Comparison of ENCODE assay signal across 12 mouse cellular contexts in the genomic region with DNA sequence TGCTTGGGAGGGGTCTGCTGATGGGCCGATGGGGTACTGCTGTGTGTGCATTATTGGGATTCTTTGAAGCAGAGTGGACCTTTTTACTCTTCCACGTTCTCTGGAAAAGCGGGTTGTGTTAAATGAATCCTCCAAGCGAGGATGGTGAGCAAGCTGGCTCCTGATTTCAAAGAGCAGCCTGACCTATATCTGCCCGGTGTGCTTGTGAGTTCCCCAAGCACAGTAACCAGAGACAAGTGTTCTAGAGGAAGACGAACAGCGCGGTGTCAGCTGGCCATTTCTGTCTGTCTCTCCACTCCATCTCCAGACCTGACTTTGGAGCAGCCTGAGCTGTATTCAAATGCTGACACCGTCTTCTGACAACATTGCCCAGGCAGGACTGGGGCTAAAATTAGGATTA.
A peak's percentile ranks its signal among the peaks of the same experiment; 100 is the strongest.
DNase-seq lines count a peak whose midpoint lies in the region; ATAC-seq lines count a peak whose summit lies in the region.
"Had no signal": no experiment of that assay in that cellular context is flagged by ENCODE, and none has a peak within 500 bp of the region (broad histone marks: within the 10 kb centered on the region; RNA-seq: fewer than 3 reads in every experiment).

No protein-coding gene starts in this region.

- H3K4me2 ChIP-seq in heart, embryonic 16.5 days (ENCODE audit: low read depth, low read length), result no peak overlapping the region
- peak overlapping the region; percentile 61 for H3K4me2 ChIP-seq in forebrain, embryonic 15.5 days (replicated peaks)

- H3K36me3 ChIP-seq in heart, embryonic 16.5 days (ENCODE audit: control insufficient read depth, insufficient read depth), result no peaks in the 10 kb centered on the region
- H3K36me3 ChIP-seq in forebrain, embryonic 15.5 days, result no peaks in the 10 kb centered on the region
- H3K36me3 ChIP-seq: limb, embryonic 12.5 days had no signal

- no peaks in the 10 kb centered on the region for H3K9me3 ChIP-seq in heart, embryonic 16.5 days (replicated peaks; ENCODE audit: control insufficient read depth, low read length)
- H3K9me3 ChIP-seq in forebrain, embryonic 15.5 days, result no peaks in the 10 kb centered on the region
- H3K9me3 ChIP-seq: limb, embryonic 12.5 days had no signal

- 0 out of 2 replicates have a peak overlapping the region, but pooled peaks have one; percentile 0 for H3K27ac ChIP-seq in heart, embryonic 16.5 days (ENCODE audit: low read length)
- no peak overlapping the region for H3K27ac ChIP-seq in forebrain, embryonic 15.5 days (replicated peaks)
- H3K27ac ChIP-seq: limb, embryonic 12.5 days had no signal

- peaks cover 53% of the 10 kb centered on the region for H3K4me1 ChIP-seq in heart, embryonic 16.5 days (ENCODE audit: control insufficient read depth, insufficient read depth, low read length)
- H3K4me1 ChIP-seq in forebrain, embryonic 15.5 days, result peaks cover 14% of the 10 kb centered on the region

- H3K9ac ChIP-seq in heart, embryonic 16.5 days (ENCODE audit: low read length), result no peak overlapping the region
- no peak overlapping the region for H3K9ac ChIP-seq in forebrain, embryonic 15.5 days (replicated peaks)
- H3K9ac ChIP-seq: limb, embryonic 12.5 days; liver, postnatal 0 days had no signal

- DNase-seq in heart, postnatal 36 days, result no peak
- peak; percentile 7 for DNase-seq in thymus, postnatal 25 days
- no peak for DNase-seq in thymus, postnatal 4 days
- DNase-seq in adrenal gland, adult 8-10 months, result no peak
- no peak for DNase-seq in frontal cortex, postnatal 14 days (ENCODE audit: low spot score in 2 of 2)
- DNase-seq: liver, postnatal 0 days; right cerebral cortex, postnatal 25 days had no signal

- no peaks in the 10 kb centered on the region for H3K27me3 ChIP-seq in heart, embryonic 16.5 days (ENCODE audit: control insufficient read depth, insufficient read depth, low read length)
- no peaks in the 10 kb centered on the region for H3K27me3 ChIP-seq in forebrain, embryonic 15.5 days
- H3K27me3 ChIP-seq: CH12.LX; limb, embryonic 12.5 days; Patski had no signal

- intact Hi-C loops in heart, postnatal 36 days (cut with DNase I), result no loop called here

- no peak for ATAC-seq in heart, embryonic 16.5 days (replicated peaks; ENCODE audit: extremely low read depth, insufficient read depth, low FRiP score)
- ATAC-seq in forebrain, embryonic 15.5 days (replicated peaks), result no peak
- ATAC-seq: liver, postnatal 0 days; Patski had no signal

- H3K4me3 ChIP-seq in heart, embryonic 16.5 days (ENCODE audit: low read length), result no peak overlapping the region
- peak overlapping the region; percentile 41; the same call in 1 of the 2 replicates for H3K4me3 ChIP-seq in forebrain, embryonic 15.5 days
- H3K4me3 ChIP-seq: limb, embryonic 12.5 days had no signal

- WGBS in heart, embryonic 16.5 days, result 61% methylated on average over 9 of the region's 9 CpGs
- WGBS in forebrain, embryonic 15.5 days, result 76% methylated on average over 9 of the region's 9 CpGs
